Mouse (Mus musculus) cortical plate, adult 2 months (tissue): ENCODE measurements around the gene Srpk2.

Source experiments
- CTCF ChIP-seq: fragments of 200-500 bp; IDR thresholded peaks from 2 replicates; pipeline ENCODE4 v1.5.1; 2011; ENCODE audit warnings: mild to moderate bottlenecking, control low read depth, low read length; ENCODE audit not compliant: insufficient read depth; ENCODE audit errors: extremely low read depth
- POLR2A ChIP-seq: fragments of 200-500 bp; IDR thresholded peaks from 2 replicates; pipeline ENCODE4 v1.6.1; 2011; ENCODE audit warnings: mild to moderate bottlenecking, low read length, control low read depth; ENCODE audit not compliant: insufficient read depth; ENCODE audit errors: extremely low read depth

- TF ChIP-seq CTCF (no peak), POLR2A (no peak)
Observed at GRCm38 (mm10) chr5:23515038-23515437, 169.4 kb downstream of the Srpk2 start.
